Mouse (Mus musculus) hindbrain, embryonic 11.5 days (tissue): ENCODE results near the gene Gm20721. TPM values are rescaled to one million over a fixed set of nuclear protein-coding genes. Genes with fewer than 3 reads are reported as not detected.
"Not testable (repeated sequence)": the region's sequence is repeated elsewhere in the genome, so short reads cannot be mapped to it uniquely, and the experiment has no call there.

ENCODE experiments used
- ATAC-seq: fragments of 200-750 bp; cut with Nextera tagmentation; 2 replicates; pipeline ENCODE4 v1.8.0; 2017; ENCODE audit warnings: mild to moderate bottlenecking, moderate TSS enrichment, moderate library complexity; ENCODE audit not compliant: low FRiP score
- DNase-seq: peaks from one replicate; pipeline ENCODE4 v3.0.0-alpha.2; 2015; ENCODE audit warnings: low spot score
- H3K27ac ChIP-seq: fragments of 300-500 bp; sonication (generic); 2 replicates; pipeline ENCODE4 v1.5.1; 2014; ENCODE audit warnings: mild to moderate bottlenecking, low read depth, low read length
- H3K27me3 ChIP-seq: fragments of 300-500 bp; sonication (generic); 2 replicates; pipeline ENCODE4 v1.6.1; 2014; ENCODE audit warnings: mild to moderate bottlenecking, low read length, moderate library complexity, mixed read lengths; ENCODE audit not compliant: control insufficient read depth, insufficient read depth
- H3K36me3 ChIP-seq: fragments of 300-500 bp; sonication (generic); 2 replicates; pipeline ENCODE4 v1.6.1; 2014; ENCODE audit warnings: mild to moderate bottlenecking, low read length, moderate library complexity, mixed read lengths; ENCODE audit not compliant: control insufficient read depth, insufficient read depth
- H3K4me1 ChIP-seq: fragments of 300-500 bp; sonication (generic); replicated peaks from 2 replicates; pipeline ENCODE4 v1.6.1; 2014; ENCODE audit warnings: low read length, mixed read lengths; ENCODE audit not compliant: control insufficient read depth, insufficient read depth
- H3K4me2 ChIP-seq: fragments of 300-500 bp; sonication (generic); replicated peaks from 2 replicates; pipeline ENCODE4 v1.6.1; 2014; ENCODE audit warnings: mild to moderate bottlenecking, low read depth, low read length
- H3K4me3 ChIP-seq: fragments of 300-500 bp; sonication (generic); 2 replicates; pipeline ENCODE4 v1.5.1; 2014; ENCODE audit warnings: low read depth, low read length
- H3K9ac ChIP-seq: fragments of 300-500 bp; sonication (generic); 2 replicates; pipeline ENCODE4 v1.6.1; 2014; ENCODE audit warnings: low read depth, low read length
- H3K9me3 ChIP-seq: fragments of 300-500 bp; sonication (generic); 2 replicates; pipeline ENCODE4 v1.6.1; 2016; ENCODE audit warnings: low read length; ENCODE audit not compliant: control insufficient read depth
- WGBS: fragments of 180-500 bp; shearing (Covaris S2); extraction: QIAGEN DNeasy Blood & Tissue Kit; methylation state at CpG from one replicate; pipeline ENCODE4 v1.1.7; 2014; 5-methylcytosine and 5-hydroxymethylcytosine counted together
- polyA plus RNA-seq: library from polyadenylated mRNA; unstranded; fragments of >200 nt; fragmentation: Nextera tagmentation; extraction: Ambion mirVana; gene quantifications from 2 replicates; pipeline ENCODE4 v1.2.1, GENCODE M21; 2014

The Gm20721 gene
- polyA plus RNA-seq, 1 experiment from 2014 or later = 22.8 TPM

DNA sequence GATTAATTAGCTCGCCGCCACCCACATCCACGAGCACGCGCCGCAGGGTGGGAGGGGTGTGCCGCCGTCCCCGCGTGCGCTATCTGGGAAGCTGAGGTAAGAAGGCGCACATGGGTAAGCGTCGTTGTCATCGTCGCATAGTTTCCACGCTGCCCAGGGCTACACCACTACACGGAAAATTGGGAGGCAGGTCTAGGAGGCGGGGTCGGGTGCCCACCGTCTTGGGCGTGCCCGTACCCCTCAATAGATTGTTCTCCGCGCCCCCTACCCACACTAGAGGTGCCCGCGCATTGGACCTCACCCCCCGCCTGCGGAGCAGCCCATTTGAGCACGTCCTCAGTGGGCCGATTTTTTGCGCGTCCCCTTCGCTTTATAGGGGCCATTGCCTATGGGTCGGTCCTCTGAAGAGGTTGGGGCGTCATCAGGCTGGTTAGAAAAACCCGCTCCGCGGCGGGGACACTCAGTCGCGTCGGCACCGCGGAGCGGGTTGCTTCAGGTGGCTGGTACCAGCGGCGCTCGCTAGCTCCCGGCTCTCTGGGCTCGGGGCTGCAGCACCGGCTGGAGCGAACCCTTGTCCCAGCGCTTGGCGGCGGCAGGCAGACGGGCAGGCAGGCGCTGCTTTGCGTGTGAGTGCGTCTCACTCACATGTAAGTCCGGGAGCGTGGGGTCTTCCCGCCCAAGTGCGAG, 19.1 kb downstream of the Gm20721 start:
- peak; percentile 75 for DNase-seq
- H3K27me3 ChIP-seq = 0 out of 2 replicates have a peak, but pooled peaks cover 3% of the 10 kb centered on the region
- ATAC-seq = peak; percentile 32
- no peaks in the 10 kb centered on the region for H3K9me3 ChIP-seq
- H3K4me3 ChIP-seq = peak overlapping the region; percentile 95
- no peaks in the 10 kb centered on the region for H3K36me3 ChIP-seq
- H3K27ac ChIP-seq = no peak overlapping the region
- 52% methylated on average over 64 of the region's 64 CpGs for WGBS
- peak overlapping the region; percentile 56 for H3K4me2 ChIP-seq
- no peaks in the 10 kb centered on the region for H3K4me1 ChIP-seq
- peak overlapping the region; percentile 50 for H3K9ac ChIP-seq

- WGBS = 59% methylated on average over 8 of the region's 8 CpGs
- Histone ChIP-seq H3K9me3 (no peaks in the 10 kb centered on the region), H3K27me3 (0 out of 2 replicates have a peak, but pooled peaks cover 3% of the 10 kb centered on the region), H3K4me1 (no peaks in the 10 kb centered on the region), H3K36me3 (no peaks in the 10 kb centered on the region), H3K9ac (no peak overlapping the region), H3K27ac (no peak overlapping the region), H3K4me2 (peak overlapping the region; percentile 56), H3K4me3 (peak overlapping the region; percentile 95)
- DNase-seq (no peak), ATAC-seq (no peak)
These were observed 20.0 kb downstream of the Gm20721 start for GRCm38 (mm10) chr2:174326481-174326880.

DNA sequence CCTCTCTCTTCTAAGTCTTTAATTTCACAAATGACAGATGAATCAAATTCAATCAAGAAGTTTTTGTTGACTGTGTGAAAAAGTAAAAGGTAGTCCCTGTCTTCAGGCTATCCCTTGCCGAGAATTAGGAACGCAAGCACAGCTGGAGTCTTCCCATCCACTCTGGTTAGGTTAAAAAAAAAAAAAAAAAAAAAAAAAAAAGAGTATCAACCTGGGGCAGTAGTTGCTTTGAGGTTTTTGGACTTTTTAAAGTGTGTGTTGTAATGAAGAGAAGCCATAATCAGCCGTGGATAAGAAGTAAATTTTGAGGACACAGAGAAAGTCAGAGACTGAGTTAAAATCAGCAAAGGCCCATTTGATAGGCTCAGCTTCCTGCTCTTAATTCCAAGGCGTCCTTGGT, 20.5 kb downstream of the Gm20721 start:
- 65% methylated on average over 4 of the region's 4 CpGs for WGBS
- no peak overlapping the region for H3K27ac ChIP-seq
- no peaks in the 10 kb centered on the region for H3K9me3 ChIP-seq
- H3K27me3 ChIP-seq = 0 out of 2 replicates have a peak, but pooled peaks cover 3% of the 10 kb centered on the region
- no peak overlapping the region for H3K9ac ChIP-seq
- H3K4me2 ChIP-seq = no peak overlapping the region
- H3K4me3 ChIP-seq = no peak overlapping the region
- no peaks in the 10 kb centered on the region for H3K4me1 ChIP-seq
- no peak for DNase-seq
- no peaks in the 10 kb centered on the region for H3K36me3 ChIP-seq
- no peak for ATAC-seq

- no peak for ATAC-seq
- Histone ChIP-seq H3K4me2 (no peak overlapping the region), H3K4me1 (no peaks in the 10 kb centered on the region), H3K36me3 (no peaks in the 10 kb centered on the region), H3K4me3 (no peak overlapping the region), H3K27me3 (no peaks in the 10 kb centered on the region), H3K27ac (no peak overlapping the region), H3K9me3 (no peaks in the 10 kb centered on the region), H3K9ac (no peak overlapping the region)
- WGBS = 91% methylated on average over 9 of the region's 9 CpGs
- no peak for DNase-seq
These were observed 29.9 kb downstream of the Gm20721 start for GRCm38 (mm10) chr2:174316661-174317060.

DNA sequence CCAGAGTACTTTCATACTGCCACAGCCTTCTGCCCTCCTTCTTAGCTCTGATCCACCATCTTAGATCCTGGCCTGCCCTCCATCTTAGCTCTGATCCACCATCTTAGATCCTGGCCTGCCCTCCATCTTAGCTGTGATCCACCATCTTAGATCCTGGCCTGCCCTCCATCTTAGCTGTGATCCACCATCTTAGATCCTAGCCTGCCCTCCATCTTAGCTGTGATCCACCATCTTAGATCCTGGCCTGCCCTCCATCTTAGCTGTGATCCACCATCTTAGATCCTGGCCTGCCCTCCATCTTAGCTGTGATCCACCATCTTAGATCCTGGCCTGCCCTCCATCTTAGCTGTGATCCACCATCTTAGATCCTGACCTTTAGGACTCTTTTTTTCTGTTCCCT, 31.1 kb downstream of the Gm20721 start:
- not testable (repeated sequence) for DNase-seq, H3K36me3 ChIP-seq, H3K27me3 ChIP-seq, H3K4me1 ChIP-seq, H3K9me3 ChIP-seq, H3K27ac ChIP-seq, H3K9ac ChIP-seq, ATAC-seq, H3K4me2 ChIP-seq, H3K4me3 ChIP-seq

GRCm38 (mm10) chr2:174312661-174313060, 33.9 kb downstream of the Gm20721 start:
- WGBS = 71% methylated on average over 2 of the region's 2 CpGs
- Histone ChIP-seq H3K36me3 (no peaks in the 10 kb centered on the region), H3K4me3 (no peak overlapping the region), H3K4me1 (no peaks in the 10 kb centered on the region), H3K9me3 (no peaks in the 10 kb centered on the region), H3K27me3 (no peaks in the 10 kb centered on the region), H3K9ac (no peak overlapping the region), H3K27ac (no peak overlapping the region), H3K4me2 (no peak overlapping the region)
- ATAC-seq (no peak), DNase-seq (no peak)

GRCm38 (mm10) chr2:174312118-174312647, 34.3 kb downstream of the Gm20721 start:
- Histone ChIP-seq H3K4me1 (no peaks in the 10 kb centered on the region), H3K36me3 (no peaks in the 10 kb centered on the region), H3K9me3 (no peaks in the 10 kb centered on the region), H3K4me2 (no peak overlapping the region), H3K9ac (no peak overlapping the region), H3K4me3 (no peak overlapping the region), H3K27me3 (no peaks in the 10 kb centered on the region), H3K27ac (no peak overlapping the region)
- DNase-seq (peak; percentile 77), ATAC-seq (peak; percentile 72; the same call in 1 of the 2 replicates)
- WGBS = 38% methylated on average over 4 of the region's 4 CpGs

- H3K4me1 ChIP-seq = no peaks in the 10 kb centered on the region
- no peaks in the 10 kb centered on the region for H3K9me3 ChIP-seq
- H3K27me3 ChIP-seq = no peaks in the 10 kb centered on the region
- DNase-seq (no peak), ATAC-seq (peak; percentile 26; the same call in 1 of the 2 replicates)
- H3K36me3 ChIP-seq = no peaks in the 10 kb centered on the region
- no peak overlapping the region for H3K9ac ChIP-seq
- H3K27ac ChIP-seq = no peak overlapping the region
- no peak overlapping the region for H3K4me3 ChIP-seq
- 39% methylated on average over 1 of the region's 1 CpGs for WGBS
- no peak overlapping the region for H3K4me2 ChIP-seq
These were observed 34.9 kb downstream of the Gm20721 start for GRCm38 (mm10) chr2:174311613-174312012.

GRCm38 (mm10) chr2:174310913-174311514, 35.5 kb downstream of the Gm20721 start:
- ATAC-seq = peak; percentile 78
- Histone ChIP-seq H3K27ac (no peak overlapping the region), H3K4me3 (no peak overlapping the region), H3K9ac (no peak overlapping the region), H3K4me2 (no peak overlapping the region), H3K4me1 (no peaks in the 10 kb centered on the region), H3K9me3 (no peaks in the 10 kb centered on the region), H3K27me3 (no peaks in the 10 kb centered on the region), H3K36me3 (no peaks in the 10 kb centered on the region)
- peak; percentile 77 for DNase-seq
- WGBS = 10% methylated on average over 7 of the region's 7 CpGs
